Mouse (Mus musculus): Measurements from ENCODE around the gene Fxn.

The Fxn gene

DNA sequence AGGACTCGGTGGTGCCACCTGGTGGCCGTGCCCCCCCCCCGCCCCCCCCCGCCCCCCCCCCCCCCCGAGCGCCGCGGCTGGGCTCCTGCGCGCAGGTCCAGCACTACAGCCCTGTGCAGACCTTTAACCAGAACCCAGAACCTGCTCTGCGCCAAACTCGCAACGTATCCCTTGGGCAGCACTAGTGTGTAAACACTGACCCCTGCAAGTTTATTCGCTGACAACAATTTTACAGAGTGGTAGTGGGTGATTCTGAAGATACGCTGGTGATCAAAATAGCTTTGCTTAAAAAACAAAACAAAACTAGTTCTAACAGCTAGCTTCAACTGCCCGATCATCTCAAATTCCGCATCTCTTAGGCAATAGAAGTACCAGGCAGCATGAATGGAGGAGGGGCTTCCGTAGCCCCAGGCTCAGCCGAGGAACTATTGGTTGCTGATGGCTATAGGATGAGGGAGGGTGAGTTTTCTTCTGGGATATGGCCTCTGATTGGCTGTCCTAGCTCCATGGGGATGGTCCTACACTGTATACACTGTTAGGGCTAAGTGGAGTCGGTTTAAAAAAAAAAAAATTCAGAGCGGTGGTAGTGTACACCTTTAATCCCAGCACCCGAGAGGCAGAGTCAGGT, at the start of gene Fxn:
TSS of gene Fxn (minus strand) at position 5 of the 628 bp plus-strand sequence.
- DNase-seq, result peak in 1 of 2 experiments; percentile 59

DNA sequence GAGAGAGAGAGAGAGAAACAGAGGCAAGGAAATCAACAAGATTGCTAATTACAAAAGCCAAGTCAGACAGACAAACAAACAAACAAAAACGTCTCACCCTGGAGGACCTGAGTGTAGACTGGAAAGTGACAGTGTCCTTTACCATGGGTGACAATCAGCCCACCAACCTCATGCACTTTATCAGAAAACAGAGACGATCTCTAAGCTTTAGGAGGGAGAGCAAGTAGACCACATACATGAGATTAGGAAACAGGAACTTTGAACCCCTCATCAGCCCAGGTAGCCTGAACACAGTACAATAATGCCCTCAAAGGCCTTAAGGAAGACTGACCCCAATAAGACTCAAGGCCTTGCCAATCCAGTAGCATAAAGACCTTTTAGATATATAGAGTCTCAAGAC, 47.5 kb upstream of the Fxn start:
- no peak for DNase-seq

DNA sequence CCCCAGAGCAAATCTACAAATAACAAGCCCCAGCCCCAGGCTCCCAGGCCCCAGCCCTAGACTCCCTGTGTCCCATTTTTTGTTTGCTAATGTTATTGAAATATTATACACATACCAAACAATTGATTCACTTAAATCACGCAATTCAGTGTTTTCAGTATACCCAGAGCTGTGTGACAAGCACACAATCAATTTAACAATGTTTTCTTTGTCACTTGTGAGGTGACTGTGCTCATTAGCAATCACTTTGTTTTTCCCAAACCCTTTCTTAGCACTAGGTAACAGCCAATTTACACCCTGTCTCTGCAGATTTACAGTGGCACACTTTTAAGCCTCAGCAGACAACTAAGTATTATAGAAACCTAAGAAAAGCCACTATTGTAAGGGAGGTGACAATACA, 46.6 kb upstream of the Fxn start:
- no peak for DNase-seq

- no peak for DNase-seq
Observed at GRCm38 (mm10) chr19:24325692-24326091, 45.3 kb upstream of the Fxn start.

DNA sequence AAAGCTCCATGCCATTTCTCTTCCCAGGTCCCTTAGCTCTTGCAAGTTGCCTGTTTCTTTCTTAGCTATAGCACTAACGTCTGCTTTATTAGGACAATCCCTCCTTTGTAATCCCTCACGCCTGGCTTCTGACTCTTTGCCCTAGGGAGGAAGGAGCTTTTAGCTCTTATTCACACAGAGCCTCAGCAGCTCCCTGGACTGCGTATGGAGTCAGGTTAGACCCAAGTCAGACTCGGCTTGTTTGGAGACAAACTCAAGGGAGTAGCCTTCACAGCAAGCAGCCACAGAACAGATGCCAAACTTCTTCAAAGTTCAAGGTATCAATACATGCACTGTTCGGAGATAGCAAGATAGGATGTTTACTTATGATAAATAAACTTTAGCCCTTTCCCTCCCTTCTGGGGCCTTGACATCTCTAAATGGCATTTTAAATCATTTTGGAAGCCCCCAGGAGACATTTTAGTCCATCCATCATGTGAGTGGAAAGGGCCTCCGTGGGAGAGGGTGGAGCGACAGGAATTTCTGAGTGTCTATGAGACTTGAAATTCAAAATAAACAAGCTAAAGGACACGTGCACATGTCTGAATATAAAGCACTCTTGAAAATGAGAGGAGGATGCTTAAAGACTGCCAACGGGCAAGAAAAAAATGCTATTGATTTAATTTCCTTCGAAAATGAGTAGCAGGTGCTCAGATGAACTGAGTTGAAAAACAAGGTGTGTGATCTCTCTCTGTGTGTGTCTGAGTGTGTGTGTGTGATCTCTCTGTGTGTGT, 43.6 kb upstream of the Fxn start:
- no peak for DNase-seq

GRCm38 (mm10) chr19:24321900-24322311, 41.5 kb upstream of the Fxn start:
- DNase-seq, result no peak

GRCm38 (mm10) chr19:24321211-24321899, 41.0 kb upstream of the Fxn start:
- DNase-seq, result no peak

- DNase-seq, result no peak
Observed at GRCm38 (mm10) chr19:24318172-24318571, 37.8 kb upstream of the Fxn start.

- no peak for DNase-seq
Observed at GRCm38 (mm10) chr19:24317731-24318130, 37.3 kb upstream of the Fxn start.

DNA sequence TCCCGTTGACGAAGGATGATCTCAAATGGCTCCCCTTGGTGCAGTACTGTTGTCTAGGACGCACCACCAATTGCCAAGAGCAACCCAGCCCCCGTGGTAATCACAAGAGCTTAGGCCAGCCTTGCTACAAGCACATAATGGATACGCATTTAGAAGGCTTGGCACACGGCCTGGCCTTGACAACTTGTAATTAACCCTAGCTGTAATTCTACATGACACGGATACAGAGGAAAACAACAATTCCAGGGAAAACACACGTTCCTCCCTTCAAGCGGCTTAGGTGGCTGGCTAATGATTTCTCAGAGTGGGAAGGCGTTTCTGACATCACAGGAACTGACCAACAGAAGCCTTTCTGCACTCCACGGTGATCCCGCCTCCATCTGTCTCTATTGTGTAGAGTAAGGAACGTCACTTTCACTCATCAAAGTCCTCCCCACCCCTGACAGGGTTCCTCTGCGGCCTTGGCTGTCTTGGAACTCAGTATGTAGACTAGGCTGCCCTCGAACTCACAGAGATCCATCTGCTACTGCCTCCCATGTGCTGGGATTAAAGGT, 36.7 kb upstream of the Fxn start:
- peak in 1 of 2 experiments; percentile 38 for DNase-seq

DNA sequence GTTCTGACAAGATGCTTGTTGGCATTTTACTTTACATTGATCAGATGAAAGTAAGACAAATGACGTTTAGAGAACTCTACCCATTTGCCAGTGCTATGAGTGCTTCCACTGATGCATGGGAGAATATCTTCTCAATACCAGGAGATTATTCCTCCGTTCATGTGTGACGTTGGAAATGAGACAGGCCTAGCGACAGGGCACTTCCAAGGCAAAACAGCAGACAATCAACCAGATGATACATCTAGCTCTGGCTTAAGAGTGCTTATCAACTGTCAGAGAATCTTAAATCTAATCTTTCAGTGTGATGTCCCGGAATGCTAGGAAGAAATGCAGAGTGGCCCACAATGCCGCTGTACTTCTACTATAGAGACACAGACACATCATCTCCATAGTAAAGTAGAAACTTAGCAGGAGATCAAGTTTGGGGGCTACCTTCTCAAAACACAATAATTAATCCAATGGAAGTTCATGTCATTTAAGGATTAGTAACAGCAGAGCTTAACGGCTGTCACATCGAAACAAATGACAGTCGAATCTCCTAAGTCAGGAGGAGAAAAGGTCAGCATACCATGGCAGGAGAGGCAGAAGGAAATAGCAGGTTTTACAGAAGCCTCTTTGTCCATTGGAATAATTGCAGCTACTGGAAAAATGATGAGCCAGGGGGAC, 35.8 kb upstream of the Fxn start:
- no peak for DNase-seq

GRCm38 (mm10) chr19:24315234-24315633, 34.8 kb upstream of the Fxn start:
- no peak for DNase-seq

GRCm38 (mm10) chr19:24314676-24315075, 34.3 kb upstream of the Fxn start:
- peak; percentile 65 to 67 for DNase-seq

DNA sequence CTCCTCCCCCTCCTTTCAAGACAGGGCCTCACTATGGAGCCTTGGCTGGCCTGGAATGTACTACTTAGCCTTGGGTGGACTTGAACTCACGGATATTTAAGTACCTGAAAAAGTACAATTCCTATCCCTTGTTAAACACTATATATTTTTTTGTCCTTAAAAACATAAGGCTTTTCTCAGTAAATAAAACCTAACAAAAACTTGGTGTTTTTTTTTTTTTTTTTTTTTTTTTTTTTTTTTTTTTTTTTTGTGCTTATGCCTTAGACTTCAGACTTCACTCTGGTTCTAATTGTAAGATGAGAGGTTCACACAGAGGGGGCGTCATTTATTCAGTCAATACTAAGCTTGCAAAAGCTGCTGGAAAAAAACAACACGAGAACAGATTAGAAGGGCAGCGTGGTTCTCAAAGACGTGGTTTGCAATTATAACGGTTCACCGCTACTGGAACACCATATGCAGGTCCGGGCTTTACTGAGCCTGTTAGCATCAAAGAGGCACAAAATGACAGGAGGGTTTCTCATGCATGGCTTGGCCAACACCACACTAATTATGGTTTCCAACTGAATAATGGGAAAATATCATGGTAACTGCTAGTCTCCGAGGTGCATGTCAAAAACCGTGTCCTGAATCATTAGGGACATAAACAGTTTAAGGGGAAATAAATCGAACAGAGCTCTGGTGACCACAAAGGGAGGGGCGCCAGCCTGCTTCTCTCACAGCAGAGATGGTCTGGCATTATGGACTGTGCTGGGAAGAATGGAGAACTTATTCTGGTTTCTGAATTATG, 32.3 kb upstream of the Fxn start:
- DNase-seq, result peak; percentile 55 to 62

DNA sequence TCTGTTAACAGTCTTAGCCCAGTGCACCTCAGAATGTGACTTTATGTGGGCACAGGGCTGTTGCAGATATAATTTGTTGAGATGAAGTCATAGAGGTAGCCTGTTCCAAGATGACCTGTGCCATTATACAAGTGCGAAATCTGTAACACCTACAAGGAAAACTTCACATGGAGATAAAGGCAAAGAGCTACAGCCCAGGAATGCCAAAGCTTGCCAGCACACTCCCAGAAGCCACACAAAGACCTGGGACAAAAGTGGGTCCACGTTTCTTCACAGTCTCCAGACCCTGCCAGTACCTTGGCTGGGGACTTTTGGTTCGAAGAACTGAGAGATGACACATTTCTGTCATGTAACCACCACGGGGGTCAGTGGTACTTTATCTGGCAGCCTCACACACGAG, 31.6 kb upstream of the Fxn start:
- DNase-seq, result no peak

GRCm38 (mm10) chr19:24308305-24308705, 27.9 kb upstream of the Fxn start:
- peak; percentile 70 to 73 for DNase-seq

DNA sequence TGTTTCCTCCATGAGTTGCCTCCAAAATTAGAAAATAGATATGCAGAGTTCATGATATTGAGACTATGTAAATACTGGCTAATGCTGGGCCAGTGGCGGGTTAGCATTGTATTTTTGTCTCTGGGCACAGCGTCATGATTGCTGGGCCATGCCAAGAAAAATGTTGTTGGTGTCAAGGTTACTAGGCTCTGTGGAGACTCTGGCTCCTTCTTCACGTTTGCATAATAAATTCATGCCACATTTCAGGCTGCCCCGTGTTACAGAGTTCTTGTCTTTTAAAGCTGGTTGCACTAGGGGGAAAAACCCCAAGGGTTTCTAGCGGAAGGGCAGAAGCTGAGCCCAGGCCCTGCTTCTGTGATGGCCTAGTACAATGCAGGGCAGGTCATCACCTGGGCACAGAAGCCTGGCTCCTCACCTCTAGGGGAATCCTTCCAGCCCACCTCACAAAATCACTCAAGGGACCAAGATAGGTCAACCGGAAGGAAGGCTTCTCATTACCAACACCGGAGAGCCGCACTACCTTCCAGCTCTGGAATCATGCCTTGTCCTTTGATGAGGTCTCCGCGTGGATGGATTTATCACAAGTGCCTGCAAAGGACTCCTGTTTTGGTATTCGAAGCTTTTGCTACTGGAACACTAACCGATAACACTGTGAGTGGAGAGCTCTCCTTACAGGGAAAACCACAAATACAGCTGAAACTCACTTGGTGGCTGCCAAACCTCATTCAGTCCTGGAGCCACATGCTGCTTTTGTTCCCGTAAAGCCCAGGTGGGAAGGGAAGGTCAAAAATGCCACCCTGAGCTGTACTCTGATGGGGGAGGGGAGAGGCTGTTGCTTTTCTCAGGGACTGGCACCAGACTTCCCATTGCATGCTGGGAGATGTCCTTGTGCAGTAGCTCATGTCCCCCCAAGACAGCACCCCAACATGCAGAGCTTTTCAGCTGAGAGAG, 27.1 kb upstream of the Fxn start:
- DNase-seq, result peak; percentile 32 to 51

GRCm38 (mm10) chr19:24306351-24306750, 25.9 kb upstream of the Fxn start:
- peak in 1 of 2 experiments; percentile 13 for DNase-seq

DNA sequence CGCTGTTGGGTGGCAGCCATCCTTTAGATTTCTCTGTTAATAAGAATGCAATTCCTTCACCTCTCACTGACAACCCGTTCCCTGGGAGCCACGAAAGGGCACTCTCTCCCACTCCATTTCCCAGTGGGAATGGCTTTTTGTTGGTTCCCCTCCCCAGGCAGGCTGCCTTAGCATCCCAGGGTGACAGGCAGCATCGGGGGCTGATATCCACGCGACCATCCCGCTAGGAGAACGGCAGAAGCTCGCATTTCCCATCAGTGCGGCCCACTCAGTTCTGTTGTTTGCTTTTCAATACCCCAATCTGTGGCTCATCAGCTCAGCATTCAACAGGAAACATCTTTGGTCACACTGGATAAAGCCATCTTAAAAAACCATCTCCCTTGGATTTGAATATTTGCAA, 21.8 kb upstream of the Fxn start:
- DNase-seq, result no peak

- no peak for DNase-seq
Observed at GRCm38 (mm10) chr19:24301768-24302148, 21.4 kb upstream of the Fxn start.
